Mouse (Mus musculus) olfactory bulb, adult 2 months (tissue): Measurements from ENCODE around the gene Olfr551. TPM values are rescaled to one million over a fixed set of nuclear protein-coding genes. Genes with fewer than 3 reads are reported as not detected.
"Not testable (repeated sequence)": the region's sequence is repeated elsewhere in the genome, so short reads cannot be mapped to it uniquely, and the experiment has no call there.

Source experiments
- H3K27ac ChIP-seq: fragments of 200-500 bp; 2 replicates; pipeline ENCODE4 v1.5.1; 2012; ENCODE audit warnings: low read depth, low read length; ENCODE audit not compliant: insufficient read depth
- H3K4me1 ChIP-seq: fragments of 200-500 bp; 2 replicates; pipeline ENCODE4 v1.6.1; 2012; ENCODE audit warnings: low read length; ENCODE audit not compliant: control insufficient read depth, insufficient read depth
- H3K4me3 ChIP-seq: fragments of 200-500 bp; 2 replicates; pipeline ENCODE4 v1.5.1; 2012; ENCODE audit warnings: mild to moderate bottlenecking, low read depth, low read length, moderate library complexity; ENCODE audit not compliant: insufficient read depth
- CTCF ChIP-seq: fragments of 200-500 bp; IDR thresholded peaks from 2 replicates; pipeline ENCODE4 v1.5.1; 2012; ENCODE audit warnings: low read depth, mild to moderate bottlenecking, low read length, moderate library complexity; ENCODE audit not compliant: insufficient read depth
- POLR2A ChIP-seq: fragments of 200-500 bp; IDR thresholded peaks from 2 replicates; pipeline ENCODE4 v1.6.1; 2012; ENCODE audit warnings: mild to moderate bottlenecking, low read depth, low read length, moderate library complexity; ENCODE audit not compliant: insufficient read depth
- WGBS: fragments of 180-500 bp; shearing (Covaris S2); methylation state at CpG from one replicate; pipeline ENCODE4 v1.1.7; 2018; 5-methylcytosine and 5-hydroxymethylcytosine counted together
- polyA plus RNA-seq: library from polyadenylated mRNA; stranded (reverse); fragments of >200 nt; gene quantifications from 2 replicates; pipeline ENCODE4 v1.2.4, GENCODE M21; 2012; ENCODE audit warnings: low replicate concordance; ENCODE audit not compliant: missing spikeins, insufficient read depth, insufficient read length

The Olfr551 gene
- not detected in 2 replicates for polyA plus RNA-seq

DNA sequence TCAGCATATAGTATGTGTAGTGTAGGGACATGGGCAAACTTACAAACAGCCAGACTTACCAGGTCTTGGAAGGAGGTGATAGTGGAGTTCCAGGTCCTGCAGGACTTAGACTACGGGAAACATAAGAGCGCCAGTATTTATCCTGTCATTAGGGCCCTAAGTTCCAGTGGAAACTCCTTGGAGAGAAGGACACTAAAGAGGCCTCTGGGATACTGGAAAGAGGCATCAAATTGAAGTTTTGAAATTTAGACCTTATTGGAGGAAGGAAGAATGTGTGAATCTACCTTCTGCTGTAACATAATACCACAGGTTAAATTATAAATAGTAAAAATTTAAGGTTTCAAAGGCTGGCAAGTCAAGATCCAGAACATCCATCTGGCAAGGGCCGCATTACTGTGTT, at the start of gene Olfr551:
TSS of gene Olfr551 (minus strand) at position 101 of the 400 bp plus-strand sequence.
- H3K4me3 ChIP-seq, result no peak within 1 kb of the TSS
- 92% methylated on average over 3 of the region's 3 CpGs for WGBS

DNA sequence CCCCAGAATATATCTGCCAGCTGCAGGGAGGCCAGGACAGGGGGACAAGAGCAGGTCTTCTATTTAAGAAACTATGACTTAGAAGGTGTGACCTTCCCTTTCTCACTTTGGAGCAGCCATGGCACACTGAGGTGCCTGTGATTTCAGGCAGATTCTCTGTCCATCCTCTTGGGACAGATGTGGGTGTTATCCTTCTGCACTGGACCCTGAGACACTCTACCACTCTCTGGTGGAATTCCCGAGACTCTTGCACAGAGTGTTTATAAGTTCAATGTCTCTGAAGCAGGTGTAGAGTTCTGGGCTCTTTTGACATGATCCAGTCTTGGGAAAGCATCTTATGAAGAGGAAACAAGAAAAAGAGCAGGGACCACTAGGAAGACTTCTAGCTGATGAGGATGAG, 46.4 kb upstream of the Olfr551 start, which contains the start of gene Olfr554:
TSS of gene Olfr554 (plus strand) at position 301 of the 400 bp plus-strand sequence.
- Histone ChIP-seq H3K4me3 (no peak within 1 kb of the TSS), H3K27ac (no peak within 1 kb of the TSS), H3K4me1 (no peaks in the 10 kb centered on the region)
- TF ChIP-seq CTCF (no peak), POLR2A (no peak)
- 82% methylated on average over 1 of the region's 1 CpGs for WGBS

More for the DNA sequence above, at the start of gene Olfr551:
- TF ChIP-seq POLR2A (no peak), CTCF (no peak)
- H3K4me1 ChIP-seq, result no peaks in the 10 kb centered on the region
- H3K27ac ChIP-seq, result no peak within 1 kb of the TSS

DNA sequence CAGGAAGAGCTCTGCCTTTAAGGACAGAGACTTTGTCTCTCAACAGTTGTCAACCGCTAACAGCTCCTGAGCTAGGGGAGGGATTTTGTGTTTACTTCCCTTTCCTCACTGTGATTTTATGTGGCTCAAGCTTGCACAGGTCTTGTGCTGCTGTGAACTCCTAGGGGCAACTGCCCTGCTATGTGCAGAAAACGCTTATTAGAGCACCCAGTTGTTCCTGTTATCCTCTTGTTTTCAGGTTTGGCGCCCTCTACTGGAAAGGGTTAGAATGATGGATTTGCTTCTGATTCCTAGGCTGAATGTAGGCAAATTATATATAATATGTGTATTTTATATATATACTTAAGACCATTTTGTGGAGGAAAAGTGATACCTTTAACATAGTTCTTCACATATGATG, 45.0 kb upstream of the Olfr551 start:
- 33% methylated on average over 3 of the region's 3 CpGs for WGBS
- Histone ChIP-seq H3K27ac (no peak overlapping the region), H3K4me1 (no peaks in the 10 kb centered on the region), H3K4me3 (no peak overlapping the region)
- TF ChIP-seq CTCF (no peak), POLR2A (no peak)

DNA sequence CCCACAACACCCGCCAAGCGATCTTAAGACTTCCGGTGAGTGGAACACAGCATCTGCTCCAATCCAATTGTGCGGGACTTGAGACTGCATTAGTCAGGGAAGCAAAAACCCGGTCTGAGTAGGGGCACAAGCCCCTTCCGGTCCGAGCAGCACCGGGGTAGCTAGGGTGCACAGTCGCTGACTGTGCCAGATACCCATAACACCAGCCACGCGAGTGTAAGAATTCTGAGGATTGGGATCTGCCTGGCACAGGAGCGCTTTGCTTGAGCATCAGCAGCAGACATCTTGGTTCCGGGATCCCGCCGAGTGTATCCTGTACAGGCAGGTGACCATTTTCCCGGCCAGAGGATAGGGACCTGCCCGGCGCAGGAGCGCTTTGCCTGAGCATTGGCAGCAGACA, 28.7 kb upstream of the Olfr551 start:
- H3K27ac ChIP-seq, H3K4me3 ChIP-seq, H3K4me1 ChIP-seq: not testable (repeated sequence)
- 89% methylated on average over 19 of the region's 19 CpGs for WGBS

GRCm38 (mm10) chr7:102619608-102620007, 27.9 kb upstream of the Olfr551 start:
- Histone ChIP-seq H3K4me1 (no peaks in the 10 kb centered on the region), H3K27ac (no peak overlapping the region), H3K4me3 (no peak overlapping the region)
- TF ChIP-seq CTCF, result no peak
- no peak for TF ChIP-seq POLR2A
- 45% methylated on average over 5 of the region's 5 CpGs for WGBS

- H3K27ac ChIP-seq, result no peak within 1 kb of the TSS
- no peak within 1 kb of the TSS for H3K4me3 ChIP-seq
- no peaks in the 10 kb centered on the region for H3K4me1 ChIP-seq
- TF ChIP-seq POLR2A (no peak), CTCF (no peak)
These were observed 26.4 kb upstream of the Olfr551 start, which contains the start of gene Olfr553 for GRCm38 (mm10) chr7:102618118-102618517. TSS of gene Olfr553 (minus strand) at chr7:102618218.

- Histone ChIP-seq H3K4me3 (no peak within 1 kb of the TSS), H3K4me1 (no peaks in the 10 kb centered on the region), H3K27ac (no peak within 1 kb of the TSS)
- TF ChIP-seq CTCF, result no peak
- no peak for TF ChIP-seq POLR2A
- WGBS, result 25% methylated on average over 1 of the region's 1 CpGs
These were observed 5.8 kb upstream of the Olfr551 start, which contains the start of gene Olfr552 for GRCm38 (mm10) chr7:102597378-102598031. TSS of gene Olfr552 (plus strand) at chr7:102597770.

GRCm38 (mm10) chr7:102575998-102576397, 15.7 kb downstream of the Olfr551 start:
- no peak for TF ChIP-seq POLR2A
- TF ChIP-seq CTCF, result no peak
- no peak overlapping the region for H3K4me3 ChIP-seq
- no peaks in the 10 kb centered on the region for H3K4me1 ChIP-seq
- H3K27ac ChIP-seq, result no peak overlapping the region
- WGBS, result 45% methylated on average over 6 of the region's 6 CpGs

DNA sequence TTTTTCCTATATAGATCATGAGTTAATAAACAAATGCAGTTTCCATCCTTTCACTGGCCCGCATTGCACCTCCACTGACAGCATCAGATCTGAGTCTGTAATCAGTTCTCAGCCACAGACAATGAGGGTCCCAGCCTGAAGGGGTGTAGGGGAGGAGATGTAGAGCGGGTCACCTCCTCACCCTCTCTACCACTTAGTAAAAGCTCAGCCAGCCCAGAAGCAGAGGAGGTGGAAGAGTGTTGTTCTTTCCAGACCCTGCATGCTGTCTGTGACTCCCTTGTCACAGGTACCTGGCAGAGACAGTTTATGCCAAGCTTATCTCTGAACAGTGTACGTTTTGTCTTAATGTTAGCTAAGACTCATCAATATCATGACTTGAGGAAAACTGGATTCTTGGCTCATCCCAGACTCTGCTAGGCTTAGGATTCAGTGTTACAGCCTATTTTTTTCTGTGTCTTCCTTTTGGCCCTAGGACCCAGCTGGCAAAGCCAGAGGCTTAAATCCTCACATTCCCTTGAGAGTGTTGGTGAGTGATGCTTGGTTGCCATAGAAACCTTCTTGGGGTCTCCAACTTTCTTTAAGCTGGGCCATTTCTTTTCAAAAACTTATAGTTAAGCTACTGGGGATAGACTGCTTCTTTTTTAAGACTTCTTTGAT, 18.4 kb downstream of the Olfr551 start:
- TF ChIP-seq POLR2A, result no peak
- TF ChIP-seq CTCF, result no peak
- no peak overlapping the region for H3K4me3 ChIP-seq
- no peak overlapping the region for H3K27ac ChIP-seq
- H3K4me1 ChIP-seq, result no peaks in the 10 kb centered on the region
- 73% methylated on average over 3 of the region's 3 CpGs for WGBS

GRCm38 (mm10) chr7:102571142-102571541, 20.5 kb downstream of the Olfr551 start, which contains the start of gene Olfr550:
TSS of gene Olfr550 (plus strand) at chr7:102571442.
- H3K4me1 ChIP-seq, result no peaks in the 10 kb centered on the region
- 88% methylated on average over 8 of the region's 8 CpGs for WGBS
- no peak within 1 kb of the TSS for H3K4me3 ChIP-seq
- H3K27ac ChIP-seq, result no peak within 1 kb of the TSS
- no peak for TF ChIP-seq CTCF
- TF ChIP-seq POLR2A, result no peak
